In genomic region chr1:107365973-107366372, GRCm38 (mm10) we compare ENCODE assay signal across 33 mouse cellular contexts. TPM values are rescaled to one million over a fixed set of nuclear protein-coding genes. Genes with fewer than 3 reads are reported as not detected.
DNase-seq lines count a peak whose midpoint lies in the region; ATAC-seq and TF ChIP-seq lines count a peak whose summit lies in the region.
"Had no signal": no experiment of that assay in that cellular context is flagged by ENCODE, and none has a peak within 500 bp of the region (broad histone marks: within the 10 kb centered on the region; RNA-seq: fewer than 3 reads in every experiment).

No protein-coding gene starts in this region.

- no peaks in the 10 kb centered on the region for H3K9me3 ChIP-seq in embryonic facial prominence, embryonic 14.5 days (ENCODE audit: control insufficient read depth, low read length)
- H3K9me3 ChIP-seq in hindbrain, postnatal 0 days (ENCODE audit: low read length) = no peaks in the 10 kb centered on the region
- H3K9me3 ChIP-seq: embryonic facial prominence, embryonic 15.5 days; forebrain, embryonic 12.5 days; hindbrain, embryonic 12.5 days; hindbrain, embryonic 15.5 days; intestine, embryonic 15.5 days had no signal

- TF ChIP-seq CTCF in hindbrain, postnatal 0 days (IDR thresholded peaks at IDR 0.05; ENCODE audit: low read depth) = no peak

- no peak overlapping the region for H3K9ac ChIP-seq in embryonic facial prominence, embryonic 14.5 days (ENCODE audit: low read depth, low read length)
- no peak overlapping the region for H3K9ac ChIP-seq in hindbrain, postnatal 0 days (replicated peaks; ENCODE audit: low read length)
- H3K9ac ChIP-seq: embryonic facial prominence, embryonic 15.5 days; forebrain, embryonic 12.5 days; hindbrain, embryonic 12.5 days; hindbrain, embryonic 15.5 days; intestine, embryonic 15.5 days had no signal

- H3K27me3 ChIP-seq in embryonic facial prominence, embryonic 14.5 days (replicated peaks; ENCODE audit: control insufficient read depth, insufficient read depth, low read length) = no peaks in the 10 kb centered on the region
- no peaks in the 10 kb centered on the region for H3K27me3 ChIP-seq in hindbrain, postnatal 0 days (ENCODE audit: insufficient read depth, low read length)
- H3K27me3 ChIP-seq: embryonic facial prominence, embryonic 15.5 days; forebrain, embryonic 12.5 days; hindbrain, embryonic 12.5 days; hindbrain, embryonic 15.5 days; intestine, embryonic 15.5 days had no signal

- 37% methylated on average over 7 of the region's 7 CpGs for WGBS in embryonic facial prominence, embryonic 14.5 days
- WGBS in hindbrain, postnatal 0 days = 75% methylated on average over 7 of the region's 7 CpGs

- H3K4me2 ChIP-seq in embryonic facial prominence, embryonic 14.5 days (ENCODE audit: low read depth, low read length) = no peak overlapping the region
- no peak overlapping the region for H3K4me2 ChIP-seq in hindbrain, postnatal 0 days (ENCODE audit: low read depth, low read length)
- H3K4me2 ChIP-seq: embryonic facial prominence, embryonic 15.5 days; forebrain, embryonic 12.5 days; heart, embryonic 11.5 days; hindbrain, embryonic 12.5 days; hindbrain, embryonic 15.5 days; intestine, embryonic 15.5 days had no signal

- no peak overlapping the region for H3K27ac ChIP-seq in embryonic facial prominence, embryonic 14.5 days (replicated peaks; ENCODE audit: low read depth, low read length)
- H3K27ac ChIP-seq in hindbrain, postnatal 0 days = no peak overlapping the region
- H3K27ac ChIP-seq: embryonic facial prominence, embryonic 15.5 days; forebrain, embryonic 12.5 days; heart, adult 2 months; hindbrain, embryonic 12.5 days; hindbrain, embryonic 15.5 days; intestine, embryonic 15.5 days had no signal

- no peak overlapping the region for H3K4me3 ChIP-seq in embryonic facial prominence, embryonic 14.5 days (ENCODE audit: low read depth, low read length)
- H3K4me3 ChIP-seq in hindbrain, postnatal 0 days (ENCODE audit: low read length) = no peak overlapping the region
- H3K4me3 ChIP-seq: embryonic facial prominence, embryonic 15.5 days; forebrain, embryonic 12.5 days; heart, adult 2 months; hindbrain, embryonic 12.5 days; hindbrain, embryonic 15.5 days; intestine, embryonic 15.5 days had no signal

- ATAC-seq in embryonic facial prominence, embryonic 14.5 days (ENCODE audit: low read depth) = no peak
- ATAC-seq in hindbrain, postnatal 0 days = no peak
- ATAC-seq: activated CD4-positive, CD25-positive, alpha-beta regulatory T cell, adult 4 months; forebrain, embryonic 16.5 days; intestine, embryonic 15.5 days had no signal

- peak; percentile 56 for DNase-seq in 3T3-L1 (ENCODE audit: low read depth, low spot score)
- peak; percentile 64 for DNase-seq in Muller cell, postnatal 12 days (ENCODE audit: inconsistent ontology term)
- peak; percentile 28 for DNase-seq in brain, adult 2 months (ENCODE audit: low read depth, low spot score)
- DNase-seq in embryonic facial prominence, embryonic 14.5 days (ENCODE audit: low spot score) = peak; percentile 17
- no peak for DNase-seq in cerebellum, adult 18-20 months
- no peak for DNase-seq in urinary bladder, postnatal 4 days (ENCODE audit: low spot score in 2 of 2)
- no peak for DNase-seq in hindbrain, postnatal 0 days (ENCODE audit: low spot score)
- DNase-seq: adrenal gland, adult 8-10 months; adrenal gland, postnatal 25 days; cerebellum, adult 2 months; cerebellum, adult 9-11 months; cerebellum, postnatal 25 days; gastrocnemius, postnatal 25 days; heart, adult 2 months; kidney, adult 11 months; kidney, adult 8-10 months had no signal

- peaks cover 6% of the 10 kb centered on the region for H3K4me1 ChIP-seq in embryonic facial prominence, embryonic 14.5 days (ENCODE audit: control insufficient read depth, insufficient read depth, low read length)
- H3K4me1 ChIP-seq in hindbrain, postnatal 0 days (ENCODE audit: insufficient read depth, low read length) = no peaks in the 10 kb centered on the region
- H3K4me1 ChIP-seq: forebrain, embryonic 12.5 days; hindbrain, embryonic 12.5 days; hindbrain, embryonic 15.5 days; intestine, embryonic 15.5 days had no signal

- no peaks in the 10 kb centered on the region for H3K36me3 ChIP-seq in embryonic facial prominence, embryonic 14.5 days (ENCODE audit: control insufficient read depth, insufficient read depth, low read length)
- no peaks in the 10 kb centered on the region for H3K36me3 ChIP-seq in hindbrain, postnatal 0 days (ENCODE audit: insufficient read depth, low read length)
- H3K36me3 ChIP-seq: embryonic facial prominence, embryonic 15.5 days; forebrain, embryonic 12.5 days; hindbrain, embryonic 12.5 days; hindbrain, embryonic 15.5 days; intestine, embryonic 15.5 days had no signal

RNA-seq across cellular contexts. Expression of gene Serpinb11, which starts 5.0 kb away (rescaled TPM):
- 4.2 and 11.9 TPM in 2 replicates for polyA plus RNA-seq in embryonic facial prominence, embryonic 14.5 days (2014; fragmentation: Nextera tagmentation; extraction: Ambion mirVana)
- not detected in 2 replicates for total RNA-seq in hindbrain, postnatal 0 days (2014; rRNA removed)
- polyA plus RNA-seq in hindbrain, postnatal 0 days (2015; fragmentation: Nextera tagmentation; extraction: Ambion mirVana) = not detected in 2 replicates
- total RNA-seq: adrenal gland, adult 8-10 months; adrenal gland, postnatal 25 days; common myeloid progenitor, adult 5-6 weeks; ES-E14; gastrocnemius, adult 8-10 months; gastrocnemius, postnatal 25 days; granulocyte monocyte progenitor cell, adult 5-6 weeks; heart, adult 2 months; heart, postnatal 25 days; hematopoietic stem cell, adult 5-6 weeks had no signal
- polyA plus RNA-seq: activated CD4-positive, CD25-positive, alpha-beta regulatory T cell, adult 4 months; cerebellum, adult 2 months; forebrain, embryonic 12.5 days; forebrain, embryonic 16.5 days; frontal cortex, adult 2 months; heart, adult 2 months; heart, embryonic 11.5 days; heart, embryonic 14.5 days; heart, postnatal 0 days; hindbrain, embryonic 12.5 days; hindbrain, embryonic 15.5 days; intestine, embryonic 15.5 days had no signal

RNA-seq across cellular contexts. Expression of gene Serpinb7, which starts 33.5 kb away (rescaled TPM):
- 5.9 and 9.1 TPM in 2 replicates for polyA plus RNA-seq in embryonic facial prominence, embryonic 14.5 days (2014; fragmentation: Nextera tagmentation; extraction: Ambion mirVana)
- not detected in 2 replicates for total RNA-seq in hindbrain, postnatal 0 days (2014; rRNA removed)
- 0.15 TPM in 1 of 2 replicates, not detected in the other for polyA plus RNA-seq in hindbrain, postnatal 0 days (2015; fragmentation: Nextera tagmentation; extraction: Ambion mirVana)
- total RNA-seq: adrenal gland, adult 8-10 months; adrenal gland, postnatal 25 days; common myeloid progenitor, adult 5-6 weeks; ES-E14; gastrocnemius, postnatal 25 days; granulocyte monocyte progenitor cell, adult 5-6 weeks; heart, adult 2 months; heart, postnatal 25 days; hematopoietic stem cell, adult 5-6 weeks had no signal
- polyA plus RNA-seq: activated CD4-positive, CD25-positive, alpha-beta regulatory T cell, adult 4 months; cerebellum, adult 2 months; forebrain, embryonic 12.5 days; forebrain, embryonic 16.5 days; heart, adult 2 months; heart, embryonic 11.5 days; heart, embryonic 14.5 days; heart, postnatal 0 days; hindbrain, embryonic 12.5 days had no signal

Comparison
In these comparisons a context has a peak if more than half of its experiments do, and no peak if none do; other contexts are left out.
1. DNase-seq: peak in 3T3-L1 (single experiment), Muller cell, postnatal 12 days (single experiment), brain, adult 2 months (single experiment) and embryonic facial prominence, embryonic 14.5 days (single experiment); none in cerebellum, adult 18-20 months (0 of 2), urinary bladder, postnatal 4 days (0 of 2) and hindbrain, postnatal 0 days (single experiment).